Mouse (Mus musculus) megakaryocyte, embryonic 14.5 days (primary cell): ENCODE results near the gene Ces1c. TPM values are rescaled to one million over a fixed set of nuclear protein-coding genes. Genes with fewer than 3 reads are reported as not detected.

Experiments used
- H3K27me3 ChIP-seq: replicated peaks from 2 replicates; pipeline ENCODE3; 2012; ENCODE audit warnings: inconsistent platforms
- H3K36me3 ChIP-seq: replicated peaks from 2 replicates; pipeline ENCODE3; 2012; ENCODE audit warnings: low read length, inconsistent platforms, mixed read lengths
- H3K4me1 ChIP-seq: 2 replicates; pipeline ENCODE4 v1.6.1; 2012; ENCODE audit warnings: inconsistent platforms
- H3K4me3 ChIP-seq: replicated peaks from 2 replicates; pipeline ENCODE3; 2012; ENCODE audit warnings: moderate library complexity, mild to moderate bottlenecking, inconsistent platforms
- H3K9me3 ChIP-seq: 2 replicates; pipeline ENCODE4 v1.6.1; 2012; ENCODE audit warnings: inconsistent platforms
- FLI1 ChIP-seq: IDR thresholded peaks from 2 replicates; pipeline ENCODE4 v1.6.1; 2012; ENCODE audit warnings: low read length, inconsistent platforms, mixed read lengths
- GATA1 ChIP-seq: IDR thresholded peaks from 3 replicates; pipeline ENCODE4 v1.6.1; 2012; ENCODE audit warnings: mixed read lengths, low read length, inconsistent platforms, borderline replicate concordance
- polyA plus RNA-seq: library from polyadenylated mRNA; stranded (reverse); fragments of >175 nt; gene quantifications from 2 replicates; pipeline ENCODE4 v1.2.3, GENCODE M21; 2012; ENCODE audit warnings: low replicate concordance; ENCODE audit not compliant: insufficient read depth

The Ces1c gene
- not detected in 2 replicates for polyA plus RNA-seq

- no peaks in the 10 kb centered on the region for H3K36me3 ChIP-seq
- H3K9me3 ChIP-seq: no peaks in the 10 kb centered on the region
- no peaks in the 10 kb centered on the region for H3K27me3 ChIP-seq
- no peaks in the 10 kb centered on the region for H3K4me1 ChIP-seq
- no peak within 1 kb of the TSS for H3K4me3 ChIP-seq
- TF ChIP-seq GATA1: no peak
- no peak for TF ChIP-seq FLI1
Measured at GRCm38 (mm10) chr8:93131233-93131980, at the start of gene Ces1c. Gene Ces1c (minus strand): TSS chr8:93131283.

GRCm38 (mm10) chr8:93180581-93181129 is 49.6 kb upstream of the Ces1c start:
- Histone ChIP-seq H3K4me1 (no peaks in the 10 kb centered on the region), H3K4me3 (no peak overlapping the region), H3K27me3 (no peaks in the 10 kb centered on the region), H3K36me3 (no peaks in the 10 kb centered on the region), H3K9me3 (0 out of 2 replicates have a peak, but pooled peaks cover 6% of the 10 kb centered on the region)
- TF ChIP-seq FLI1 (no peak), GATA1 (no peak)

GRCm38 (mm10) chr8:93176593-93176992 is 45.5 kb upstream of the Ces1c start:
- Histone ChIP-seq H3K4me1 (no peaks in the 10 kb centered on the region), H3K9me3 (0 out of 2 replicates have a peak, but pooled peaks cover 4% of the 10 kb centered on the region)

GRCm38 (mm10) chr8:93174554-93174953 is 43.5 kb upstream of the Ces1c start:
- 0 out of 2 replicates have a peak, but pooled peaks cover 4% of the 10 kb centered on the region for H3K9me3 ChIP-seq
- H3K27me3 ChIP-seq: no peaks in the 10 kb centered on the region
- no peaks in the 10 kb centered on the region for H3K36me3 ChIP-seq
- H3K4me3 ChIP-seq: no peak overlapping the region
- TF ChIP-seq GATA1 (no peak), FLI1 (no peak)
- H3K4me1 ChIP-seq: no peaks in the 10 kb centered on the region

More at GRCm38 (mm10) chr8:93176593-93176992, 45.5 kb upstream of the Ces1c start:
- no peak for TF ChIP-seq GATA1
- no peak for TF ChIP-seq FLI1
- Histone ChIP-seq H3K27me3 (no peaks in the 10 kb centered on the region), H3K36me3 (no peaks in the 10 kb centered on the region), H3K4me3 (no peak overlapping the region)

GRCm38 (mm10) chr8:93171846-93172590 is 40.9 kb upstream of the Ces1c start:
- no peak overlapping the region for H3K4me3 ChIP-seq
- TF ChIP-seq FLI1 (no peak), GATA1 (no peak)
- 0 out of 2 replicates have a peak, but pooled peaks cover 4% of the 10 kb centered on the region for H3K9me3 ChIP-seq
- H3K4me1 ChIP-seq: no peaks in the 10 kb centered on the region
- H3K36me3 ChIP-seq: no peaks in the 10 kb centered on the region
- H3K27me3 ChIP-seq: no peaks in the 10 kb centered on the region

- Histone ChIP-seq H3K9me3 (no peaks in the 10 kb centered on the region), H3K4me1 (no peaks in the 10 kb centered on the region), H3K27me3 (no peaks in the 10 kb centered on the region), H3K36me3 (no peaks in the 10 kb centered on the region), H3K4me3 (no peak overlapping the region)
- TF ChIP-seq FLI1 (no peak), GATA1 (no peak)
Measured at GRCm38 (mm10) chr8:93163363-93163762, 32.3 kb upstream of the Ces1c start.

- Histone ChIP-seq H3K9me3 (no peaks in the 10 kb centered on the region), H3K4me1 (no peaks in the 10 kb centered on the region), H3K4me3 (no peak overlapping the region), H3K27me3 (no peaks in the 10 kb centered on the region), H3K36me3 (no peaks in the 10 kb centered on the region)
- TF ChIP-seq GATA1 (no peak), FLI1 (no peak)
Measured at GRCm38 (mm10) chr8:93151401-93151800, 20.3 kb upstream of the Ces1c start.

GRCm38 (mm10) chr8:93147331-93147730 is 16.2 kb upstream of the Ces1c start:
- no peak for TF ChIP-seq GATA1
- TF ChIP-seq FLI1: no peak
- H3K9me3 ChIP-seq: no peaks in the 10 kb centered on the region
- no peaks in the 10 kb centered on the region for H3K4me1 ChIP-seq
- H3K27me3 ChIP-seq: no peaks in the 10 kb centered on the region
- H3K4me3 ChIP-seq: no peak overlapping the region
- H3K36me3 ChIP-seq: no peaks in the 10 kb centered on the region

GRCm38 (mm10) chr8:93140696-93141095 is 9.6 kb upstream of the Ces1c start:
- TF ChIP-seq GATA1: no peak
- Histone ChIP-seq H3K27me3 (no peaks in the 10 kb centered on the region), H3K9me3 (no peaks in the 10 kb centered on the region), H3K4me1 (no peaks in the 10 kb centered on the region), H3K4me3 (no peak overlapping the region), H3K36me3 (no peaks in the 10 kb centered on the region)

- H3K27me3 ChIP-seq: no peaks in the 10 kb centered on the region
- H3K9me3 ChIP-seq: no peaks in the 10 kb centered on the region
- no peaks in the 10 kb centered on the region for H3K36me3 ChIP-seq
- H3K4me1 ChIP-seq: no peaks in the 10 kb centered on the region
- no peak overlapping the region for H3K4me3 ChIP-seq
- no peak for TF ChIP-seq GATA1
- no peak for TF ChIP-seq FLI1
Measured at GRCm38 (mm10) chr8:93132196-93132595, 1.1 kb upstream of the Ces1c start.
